In the genomic region with DNA sequence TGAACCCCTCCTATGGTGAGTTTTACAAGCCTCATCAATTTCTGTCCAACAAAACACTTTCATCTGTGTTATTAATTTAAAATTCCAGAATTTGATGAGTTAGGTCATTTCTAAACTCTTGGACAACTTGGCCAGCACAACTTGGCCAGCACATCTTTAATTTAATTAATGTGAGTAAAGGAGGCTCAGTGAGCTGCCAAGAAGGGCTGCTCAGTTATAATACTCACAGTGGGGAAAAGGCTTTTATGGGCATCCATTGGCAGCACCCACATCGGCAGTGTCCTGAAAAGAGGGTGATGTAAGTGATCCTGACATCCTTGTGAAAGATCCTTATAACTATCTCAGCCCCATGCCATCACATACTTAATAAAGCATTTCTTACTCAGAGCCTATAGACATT, we compare ENCODE assay signal across 20 mouse cellular contexts.
DNase-seq lines count a peak whose midpoint lies in the region; TF ChIP-seq lines count a peak whose summit lies in the region.
"Had no signal": no experiment of that assay in that cellular context is flagged by ENCODE, and none has a peak within 500 bp of the region (broad histone marks: within the 10 kb centered on the region; RNA-seq: fewer than 3 reads in every experiment).

No protein-coding gene starts in this region.

- H3K4me3 ChIP-seq in lung, adult 2 months (replicated peaks; ENCODE audit: extremely low read depth, low read depth, low read length): no peak overlapping the region
- H3K4me3 ChIP-seq: embryonic facial prominence, embryonic 10.5 days; embryonic facial prominence, embryonic 12.5 days; forebrain, embryonic 13.5 days; forebrain, embryonic 15.5 days had no signal

- no peak for TF ChIP-seq POLR2A in lung, adult 2 months (IDR thresholded peaks at IDR 0.05; ENCODE audit: borderline replicate concordance, extremely low read depth, low read depth, low read length)

- H3K4me1 ChIP-seq in lung, adult 2 months (ENCODE audit: control insufficient read depth, insufficient read depth, low read length): no peaks in the 10 kb centered on the region
- H3K4me1 ChIP-seq: embryonic facial prominence, embryonic 10.5 days; embryonic facial prominence, embryonic 12.5 days; forebrain, embryonic 13.5 days; forebrain, embryonic 15.5 days had no signal

- WGBS in lung, adult 2 months: 81% methylated on average over 1 of the region's 1 CpGs

- peak; percentile 60 for DNase-seq in heart, adult 11 months
- no peak for DNase-seq in heart, adult 9 months (ENCODE audit: low spot score in 2 of 2)
- DNase-seq in lung, postnatal 10 days: peak; percentile 20
- no peak for DNase-seq in lung, adult 2 months
- peak; percentile 61 for DNase-seq in Muller cell, postnatal 12 days (ENCODE audit: inconsistent ontology term)
- DNase-seq: adrenal gland, adult 2 months; adrenal gland, postnatal 10 days; adrenal gland, postnatal 25 days; B cell, adult 2 months; cerebellum, adult 11 months; cerebellum, adult 18-20 months; cerebellum, adult 8-10 months; cerebellum, adult 9-11 months; cerebellum, postnatal 14 days; cerebellum, postnatal 36 days; forebrain, postnatal 0 days had no signal

- no peak for TF ChIP-seq CTCF in lung, adult 2 months (IDR thresholded peaks at IDR 0.05; ENCODE audit: insufficient read depth, low read length)

Comparison
In these comparisons a context has a peak if more than half of its experiments do, and no peak if none do; other contexts are left out.
1. DNase-seq: peak in heart, adult 11 months (single experiment), lung, postnatal 10 days (single experiment) and Muller cell, postnatal 12 days (single experiment); none in heart, adult 9 months (0 of 2) and lung, adult 2 months (single experiment).